Mouse (Mus musculus): ENCODE measurements around the gene Cpe. TPM values are rescaled to one million over a fixed set of nuclear protein-coding genes. Genes with fewer than 3 reads are reported as not detected.

The Cpe gene
- total and polyA plus RNA-seq, 3 experiments, result 0.13 TPM; not detected in 2

DNA sequence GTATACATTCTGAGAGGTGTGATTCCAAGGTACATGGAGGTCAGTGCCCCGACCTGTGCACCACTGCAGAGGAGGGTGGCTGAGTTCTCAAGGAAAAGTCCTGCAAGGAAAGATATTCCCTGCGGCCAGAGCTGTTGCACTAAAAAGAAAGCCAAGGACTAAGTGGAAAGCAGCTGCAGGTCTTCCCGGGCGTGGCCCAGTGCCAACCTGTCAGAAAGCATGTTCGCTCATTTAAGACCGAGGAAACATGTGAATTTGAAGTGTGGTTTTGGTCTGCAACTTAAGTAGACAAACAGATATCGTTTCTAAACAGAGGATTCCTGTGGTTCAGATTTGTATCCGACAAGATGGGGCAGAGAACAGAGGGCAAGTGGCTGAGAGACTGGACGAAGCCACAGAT, 117.9 kb downstream of the Cpe start:
- Histone ChIP-seq H3K9ac (ENCODE audit: insufficient read depth, low read depth) (no peak overlapping the region), H3K4me3 (replicated peaks in 1 of 3; ENCODE audit: low read depth in 2 of 3, low read length in 2 of 3, poor library complexity in 1 of 3) (no peak overlapping the region), H3K9me3 (replicated peaks; ENCODE audit: low read length) (peaks cover 11% of the 10 kb centered on the region), H3K4me2 (ENCODE audit: insufficient read depth, low read depth, poor library complexity, severe bottlenecking) (no peak overlapping the region), H3K36me3 (replicated peaks in 1 of 2; ENCODE audit: control insufficient read depth in 1 of 2, insufficient read depth in 1 of 2, low read length in 1 of 2) (no peaks in the 10 kb centered on the region), H3K4me1 (ENCODE audit: control insufficient read depth in 1 of 2, insufficient read depth in 2 of 2) (no peaks in the 10 kb centered on the region), H3K27ac (ENCODE audit: insufficient read depth, low read depth) (no peak overlapping the region), H3K79me2 (replicated peaks; ENCODE audit: control insufficient read depth, extremely low read depth, insufficient read depth, poor library complexity, severe bottlenecking) (no peaks in the 10 kb centered on the region), H3K27me3 (replicated peaks) (peaks cover 5% of the 10 kb centered on the region)
- TF ChIP-seq PAX5 (IDR thresholded peaks at IDR 0.05; ENCODE audit: low read length) (no peak), CTCF (conservative IDR thresholded peaks at IDR 0.05 in 1 of 2, IDR thresholded peaks at IDR 0.05 in 1 of 2; ENCODE audit: low read depth in 2 of 2, low read length in 2 of 2) (no peak), ZMIZ1 (IDR thresholded peaks at IDR 0.05; ENCODE audit: low read depth, low read length) (no peak), BHLHE40 (IDR thresholded peaks at IDR 0.05; ENCODE audit: low read depth, low read length) (no peak), MAFK (IDR thresholded peaks at IDR 0.05; ENCODE audit: insufficient replicate concordance, low read length) (no peak), MAZ (IDR thresholded peaks at IDR 0.05; ENCODE audit: low read depth, low read length) (no peak)
- in situ Hi-C loops (cut with MboI; ENCODE audit: low pct_ligation_motif_present, low pct_unique_long_range_greater_than_20kb, low sequenced_read_pairs), result no loop called here
- dilution Hi-C loops (cut with MboI; ENCODE audit: extremely low pct_ligation_motif_present, extremely low pct_unique_long_range_greater_than_20kb, low sequenced_read_pairs), result no loop called here
- DNase-seq (ENCODE audit: extremely low read depth), result no peak

DNA sequence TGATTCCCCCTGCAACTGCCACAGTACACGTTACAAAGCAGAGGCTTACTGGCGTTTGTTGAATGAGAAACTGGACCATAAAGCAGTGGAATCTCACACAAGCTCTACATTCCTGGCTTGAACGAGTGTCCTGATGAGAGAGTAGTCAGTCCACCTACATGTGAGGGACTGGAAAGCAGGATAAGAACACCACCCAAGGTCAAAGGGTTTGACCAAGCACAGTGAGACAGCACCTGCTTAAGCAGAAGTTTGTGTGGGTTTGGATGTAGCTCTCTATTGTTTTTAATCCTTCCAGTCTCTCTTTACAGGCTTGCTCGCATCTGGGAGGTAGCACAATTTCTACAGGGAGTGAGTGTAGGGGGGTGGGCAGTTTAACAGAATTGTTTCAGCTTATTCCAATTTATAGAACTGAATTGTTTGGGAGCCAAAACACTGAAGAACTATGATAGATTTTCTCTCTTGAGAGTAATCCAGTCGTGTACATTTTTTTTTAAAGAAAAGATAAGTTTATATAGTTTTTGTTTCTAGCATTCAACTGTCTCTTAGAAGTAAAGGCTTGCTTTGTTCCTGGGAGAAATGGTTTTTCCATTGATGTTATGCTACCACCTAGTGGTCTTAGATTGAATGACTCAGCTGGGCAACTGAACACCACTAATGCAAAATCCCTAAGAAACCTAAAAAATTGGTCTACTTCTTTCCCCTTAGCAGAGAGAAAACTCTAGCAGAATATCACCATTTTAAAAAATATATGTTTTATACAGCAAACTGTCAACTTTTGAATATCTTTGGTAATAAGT, 144.6 kb downstream of the Cpe start:
- Histone ChIP-seq H3K36me3 (replicated peaks in 1 of 2; ENCODE audit: control insufficient read depth in 1 of 2, insufficient read depth in 1 of 2, low read length in 1 of 2) (no peaks in the 10 kb centered on the region), H3K4me3 (replicated peaks in 1 of 3; ENCODE audit: low read depth in 2 of 3, low read length in 2 of 3, poor library complexity in 1 of 3) (no peak overlapping the region), H3K79me2 (replicated peaks; ENCODE audit: control insufficient read depth, extremely low read depth, insufficient read depth, poor library complexity, severe bottlenecking) (no peaks in the 10 kb centered on the region), H3K27ac (ENCODE audit: insufficient read depth, low read depth) (no peak overlapping the region), H3K9me3 (replicated peaks; ENCODE audit: low read length) (peaks cover 4% of the 10 kb centered on the region), H3K27me3 (replicated peaks) (no peaks in the 10 kb centered on the region), H3K9ac (ENCODE audit: insufficient read depth, low read depth) (no peak overlapping the region), H3K4me1 (ENCODE audit: control insufficient read depth in 1 of 2, insufficient read depth in 2 of 2) (no peaks in the 10 kb centered on the region), H3K4me2 (ENCODE audit: insufficient read depth, low read depth, poor library complexity, severe bottlenecking) (no peak overlapping the region)
- peak; percentile 29 for DNase-seq (ENCODE audit: extremely low read depth)
- in situ Hi-C loops (cut with MboI; ENCODE audit: low pct_ligation_motif_present, low pct_unique_long_range_greater_than_20kb, low sequenced_read_pairs), result loop anchor here (25.0 kb wide), 1 partner anchor 536 kb away; no protein-coding TSS in a partner anchor
- TF ChIP-seq JUND (conservative IDR thresholded peaks at IDR 0.05; ENCODE audit: low read depth, low read length), result no peak
- no peak for TF ChIP-seq KAT2A (IDR thresholded peaks at IDR 0.05; ENCODE audit: insufficient replicate concordance, low read length)
- TF ChIP-seq ETS1 (conservative IDR thresholded peaks at IDR 0.05; ENCODE audit: low read depth, low read length), result no peak
- peak; percentile 81 for TF ChIP-seq RAD21 (IDR thresholded peaks at IDR 0.05; ENCODE audit: low read depth, low read length)
- TF ChIP-seq MYC (IDR thresholded peaks at IDR 0.05; ENCODE audit: low read depth, low read length), result no peak
- peak; percentile 54 for TF ChIP-seq SMC3 (IDR thresholded peaks at IDR 0.05; ENCODE audit: low read depth, low read length)
- peak in 1 of 2 experiments; percentile 72; a peak in 2 of 4 replicates for TF ChIP-seq CTCF (conservative IDR thresholded peaks at IDR 0.05 in 1 of 2, IDR thresholded peaks at IDR 0.05 in 1 of 2; ENCODE audit: low read depth in 2 of 2, low read length in 2 of 2)
- no peak for TF ChIP-seq CHD2 (IDR thresholded peaks at IDR 0.05; ENCODE audit: low read length)
- no peak for TF ChIP-seq JUN (IDR thresholded peaks at IDR 0.05; ENCODE audit: insufficient read depth, low read depth, low read length)
- TF ChIP-seq ZMIZ1 (IDR thresholded peaks at IDR 0.05; ENCODE audit: low read depth, low read length), result no peak
- TF ChIP-seq POLR2A (IDR thresholded peaks at IDR 0.05; ENCODE audit: low read depth, low read length), result no peak
- TF ChIP-seq IRF4 (IDR thresholded peaks at IDR 0.05; ENCODE audit: low read depth, low read length), result no peak
- dilution Hi-C loops (cut with MboI; ENCODE audit: extremely low pct_ligation_motif_present, extremely low pct_unique_long_range_greater_than_20kb, low sequenced_read_pairs), result no loop called here

All from CH12.LX (cell line).